Mouse (Mus musculus): ENCODE measurements around the gene Snrpa.

The Snrpa gene

DNA sequence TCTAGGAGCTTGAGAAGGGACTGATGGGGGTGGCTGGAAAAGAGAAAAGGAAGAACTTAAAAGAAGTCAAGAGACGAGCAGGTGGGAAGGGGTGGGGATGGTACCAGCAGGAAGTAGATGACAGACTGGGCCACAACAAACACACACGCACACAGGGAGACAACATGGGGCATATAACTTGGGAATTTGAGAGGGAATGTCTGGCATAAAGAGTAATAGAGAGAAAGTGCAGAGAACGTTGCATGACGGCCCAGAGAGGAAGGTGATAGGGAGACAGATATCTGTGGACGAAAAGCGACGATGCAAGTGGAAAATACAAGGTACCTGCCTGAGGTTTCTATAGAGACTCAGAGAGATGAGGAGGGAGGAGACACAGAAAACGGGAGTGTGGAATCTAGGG lies 30.4 kb downstream of the Snrpa start:
- DNase-seq: peak; percentile 52

DNA sequence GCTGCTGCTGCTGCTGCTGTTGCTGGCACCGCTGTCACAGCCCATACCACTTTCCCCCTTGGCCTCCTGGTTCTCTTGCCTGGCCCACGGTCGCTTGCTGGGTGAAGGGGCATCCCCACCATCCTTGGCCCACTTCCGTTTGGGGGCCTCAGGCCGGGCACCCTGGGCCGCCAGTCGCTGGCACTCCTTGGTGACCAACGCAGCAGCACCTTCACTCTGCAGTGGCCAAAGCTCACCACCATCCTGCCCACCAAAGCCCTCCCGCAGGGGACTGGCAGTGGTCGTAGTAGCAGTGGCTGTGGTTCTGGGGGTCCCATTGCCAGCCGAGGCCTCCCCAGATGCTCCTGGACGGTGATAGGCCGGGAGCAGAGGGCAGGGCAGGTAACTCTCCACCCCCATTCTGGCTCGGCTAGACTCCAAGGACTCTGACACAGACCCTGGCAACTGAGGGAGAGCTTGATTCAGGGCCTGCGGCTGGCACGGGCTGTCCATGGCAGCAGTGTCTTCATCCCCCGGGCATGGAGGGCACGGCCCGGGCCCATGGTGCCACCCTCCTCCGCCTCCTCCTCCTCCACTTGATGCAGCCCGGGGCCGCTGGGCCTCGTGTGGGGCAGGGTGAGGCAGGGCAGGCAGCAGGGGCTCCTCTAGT lies 30.9 kb downstream of the Snrpa start:
- no peak for DNase-seq

DNA sequence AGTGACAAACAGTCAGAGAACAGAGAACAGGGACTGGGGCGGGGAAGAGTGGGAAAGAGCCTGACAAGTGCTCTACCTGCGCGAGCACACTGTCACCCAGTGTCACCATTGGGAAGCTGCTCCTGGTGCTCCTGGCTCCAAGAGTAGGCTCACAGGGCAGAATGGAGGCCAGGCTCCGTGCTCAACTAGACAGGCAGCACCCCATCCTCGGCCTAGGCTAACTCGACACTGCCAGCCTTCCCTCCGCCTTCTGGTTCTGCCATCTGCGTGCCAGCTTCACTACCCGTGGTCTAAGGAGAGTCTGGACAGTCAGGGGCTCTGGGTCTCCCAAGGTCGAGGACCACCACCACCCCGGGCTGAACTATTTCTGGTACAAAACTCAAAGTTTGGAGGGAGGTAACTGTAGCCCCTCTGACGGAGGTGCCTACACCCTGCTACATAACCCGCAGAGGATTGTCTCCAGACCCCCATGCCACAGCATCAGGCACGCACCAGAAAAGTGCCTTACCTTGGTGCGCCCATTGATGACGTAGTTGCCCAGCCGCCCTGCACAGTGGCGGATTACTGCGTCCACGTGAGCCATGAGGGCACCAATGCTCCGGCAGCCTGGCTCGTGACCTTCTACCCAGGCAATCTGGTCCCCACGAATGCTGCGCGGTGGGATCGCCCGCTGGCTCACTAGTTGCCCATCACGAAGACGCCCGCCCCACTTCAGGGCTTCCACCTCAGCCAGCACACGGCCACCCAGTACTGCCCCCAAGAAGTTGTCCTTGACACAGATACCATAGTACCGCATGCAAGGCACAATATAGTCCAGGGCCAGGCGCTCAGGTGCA lies 31.7 kb downstream of the Snrpa start:
- DNase-seq: no peak

DNA sequence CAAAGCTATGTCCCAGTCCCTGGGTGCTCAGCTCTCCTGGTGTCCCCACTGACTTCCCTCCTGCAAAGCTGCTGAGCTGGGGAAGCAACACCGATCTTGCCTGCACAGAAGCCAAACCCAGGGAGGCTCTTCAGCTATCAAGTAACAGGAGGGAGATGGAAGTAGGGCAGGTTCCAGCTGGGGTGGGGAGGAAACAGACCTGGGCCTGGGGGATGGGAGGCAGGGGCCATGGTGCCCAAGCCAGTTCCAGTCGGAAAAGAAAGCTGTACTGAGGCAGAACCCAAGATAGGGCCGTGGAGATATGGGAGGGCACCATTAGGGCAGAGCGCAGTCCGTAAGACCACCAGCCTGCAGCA lies 32.6 kb downstream of the Snrpa start:
- DNase-seq: no peak

DNA sequence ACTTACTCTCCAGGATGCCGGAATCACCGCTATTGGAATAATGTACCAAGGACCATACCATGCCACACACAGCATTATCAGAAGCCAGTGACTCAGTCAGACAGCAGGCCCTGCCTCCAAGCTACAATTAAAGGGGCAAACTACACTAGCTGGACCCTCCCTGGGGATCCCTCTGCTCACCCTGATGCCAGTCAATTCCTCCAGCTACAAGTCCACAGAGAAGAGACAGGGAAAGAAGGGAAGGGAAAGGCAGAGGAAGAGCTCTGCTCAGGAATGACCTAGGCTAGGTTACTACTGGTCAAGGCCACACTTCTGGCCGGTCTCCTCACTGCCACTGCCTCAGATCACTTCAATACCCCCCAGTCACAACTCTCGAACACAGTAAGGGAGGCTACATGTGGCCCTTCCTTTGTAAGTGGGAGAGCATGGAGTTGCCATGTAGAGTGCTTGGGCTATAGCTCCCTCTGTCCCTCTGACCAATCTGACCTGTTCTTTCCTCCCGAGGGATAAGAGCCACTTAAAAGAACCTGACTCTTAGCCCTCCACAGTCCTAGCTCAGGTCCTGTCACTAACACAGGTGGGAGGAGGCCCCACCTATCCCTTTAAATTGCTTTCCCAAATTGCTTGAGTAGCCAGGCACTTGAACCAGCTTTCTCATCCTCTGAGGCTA lies 33.2 kb downstream of the Snrpa start:
- no peak for DNase-seq

DNA sequence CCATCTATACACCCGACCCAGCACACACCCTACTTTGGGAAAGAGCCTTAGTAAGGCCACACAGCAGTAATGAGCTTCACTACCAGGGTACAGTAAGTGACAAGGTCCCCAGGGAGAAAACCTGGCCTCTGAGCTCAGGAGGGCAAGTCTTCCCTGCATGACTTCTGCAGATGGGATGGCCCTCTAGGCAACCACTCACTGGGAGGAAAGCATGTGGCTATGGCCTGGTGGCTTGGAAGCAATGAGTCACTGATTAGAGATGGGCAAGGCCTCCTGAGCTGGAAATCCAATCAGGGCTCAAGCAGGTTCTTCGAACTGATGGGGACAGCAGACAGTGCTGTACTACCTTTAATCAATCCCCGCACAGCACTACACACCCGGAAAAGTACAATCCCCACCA lies 34.3 kb downstream of the Snrpa start:
- no peak for DNase-seq

DNA sequence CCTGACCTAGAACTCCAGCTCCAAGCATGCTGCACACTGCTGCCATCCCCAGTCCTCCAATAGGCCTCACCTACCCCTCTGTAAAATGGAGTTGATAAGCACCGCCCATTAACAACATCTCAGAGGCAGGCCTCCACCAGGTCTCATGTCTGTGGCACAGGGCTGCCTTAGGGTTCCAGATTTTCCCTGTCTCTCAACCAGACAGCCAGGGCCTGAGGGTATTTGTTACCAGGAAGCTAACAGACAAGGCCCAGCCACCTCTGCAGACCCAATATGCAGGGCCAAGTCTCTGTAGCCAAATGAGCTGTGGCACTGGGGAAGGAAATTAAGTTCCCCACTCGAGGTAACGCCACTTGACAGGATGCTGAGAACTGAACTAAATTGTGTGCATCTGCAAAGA lies 35.1 kb downstream of the Snrpa start:
- DNase-seq: no peak

DNA sequence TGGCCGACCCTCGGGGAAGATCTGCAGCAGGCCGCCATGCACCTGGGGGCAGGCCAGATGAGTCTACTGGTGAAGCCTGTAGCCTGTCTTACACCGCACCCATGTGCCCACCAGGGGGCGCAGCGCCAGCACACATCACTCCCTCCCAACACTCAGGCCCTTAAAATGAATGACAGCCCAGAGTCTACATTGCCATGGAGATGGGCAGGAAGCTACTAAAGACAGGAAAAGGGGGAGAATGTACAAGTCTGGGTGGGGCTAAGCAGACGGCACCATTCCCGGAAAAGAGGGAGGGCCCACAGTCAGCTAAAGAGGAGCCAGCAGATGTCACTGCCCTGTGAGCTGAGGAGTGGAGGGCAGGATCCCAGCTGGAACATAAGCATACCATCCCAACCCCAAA lies 36.2 kb downstream of the Snrpa start:
- DNase-seq: peak; percentile 93

DNA sequence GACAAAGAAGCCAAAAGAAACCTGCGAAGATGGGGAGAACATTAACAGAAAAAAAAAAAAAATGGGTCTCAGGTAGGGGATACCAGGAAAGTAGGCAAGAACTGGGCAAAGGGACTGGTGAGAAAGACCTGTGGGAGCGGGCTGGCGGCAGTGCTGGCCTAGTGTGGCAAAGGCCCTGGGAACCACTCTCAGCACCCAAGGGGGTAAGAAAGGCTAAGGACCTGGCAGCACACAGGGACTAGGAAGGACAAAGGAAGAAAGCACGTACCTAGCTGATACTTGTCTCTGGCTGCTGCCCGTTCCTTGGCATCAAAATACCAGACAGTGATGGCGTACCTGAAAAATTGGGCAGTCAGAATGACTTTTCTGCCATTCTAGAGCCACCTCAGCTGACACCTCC lies 36.8 kb downstream of the Snrpa start:
- DNase-seq: no peak

DNA sequence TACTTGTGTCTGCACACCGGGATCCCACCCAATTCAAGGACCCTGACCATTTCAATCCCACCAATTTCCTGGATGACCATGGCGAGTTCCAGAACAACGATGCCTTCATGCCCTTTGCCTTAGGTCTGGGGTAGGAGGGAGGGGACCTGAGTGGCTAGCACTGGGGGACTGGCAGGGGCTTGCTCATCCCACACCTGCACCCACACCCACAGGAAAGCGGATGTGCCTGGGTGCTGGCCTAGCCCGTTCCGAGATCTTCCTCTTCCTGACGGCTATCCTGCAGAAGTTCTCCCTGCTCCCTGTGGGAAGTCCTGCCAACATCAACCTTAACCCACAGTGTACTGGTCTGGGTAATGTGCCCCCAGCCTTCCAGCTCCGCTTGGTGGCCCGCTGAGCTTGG lies 37.9 kb downstream of the Snrpa start:
- no peak for DNase-seq

DNA sequence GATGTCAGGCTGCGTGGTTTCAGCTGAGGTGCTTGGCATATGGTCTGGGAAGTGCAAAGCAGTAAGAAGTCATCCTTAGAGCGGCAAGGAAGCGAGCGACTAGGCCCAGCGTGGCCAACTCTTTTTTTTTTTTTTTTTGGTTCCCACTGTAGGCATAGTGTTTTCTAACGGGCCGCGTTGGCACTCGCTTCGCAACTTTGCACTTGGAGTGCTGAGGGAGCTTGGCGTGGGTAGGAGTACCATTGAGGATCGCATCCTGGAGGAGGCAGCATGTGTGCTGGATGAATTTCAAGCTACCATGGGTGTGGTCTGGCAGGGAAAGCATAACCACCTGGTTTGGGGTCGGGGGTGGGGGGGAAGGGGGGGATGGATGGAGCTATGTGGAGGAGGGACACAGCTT lies 40.1 kb downstream of the Snrpa start:
- DNase-seq: no peak

DNA sequence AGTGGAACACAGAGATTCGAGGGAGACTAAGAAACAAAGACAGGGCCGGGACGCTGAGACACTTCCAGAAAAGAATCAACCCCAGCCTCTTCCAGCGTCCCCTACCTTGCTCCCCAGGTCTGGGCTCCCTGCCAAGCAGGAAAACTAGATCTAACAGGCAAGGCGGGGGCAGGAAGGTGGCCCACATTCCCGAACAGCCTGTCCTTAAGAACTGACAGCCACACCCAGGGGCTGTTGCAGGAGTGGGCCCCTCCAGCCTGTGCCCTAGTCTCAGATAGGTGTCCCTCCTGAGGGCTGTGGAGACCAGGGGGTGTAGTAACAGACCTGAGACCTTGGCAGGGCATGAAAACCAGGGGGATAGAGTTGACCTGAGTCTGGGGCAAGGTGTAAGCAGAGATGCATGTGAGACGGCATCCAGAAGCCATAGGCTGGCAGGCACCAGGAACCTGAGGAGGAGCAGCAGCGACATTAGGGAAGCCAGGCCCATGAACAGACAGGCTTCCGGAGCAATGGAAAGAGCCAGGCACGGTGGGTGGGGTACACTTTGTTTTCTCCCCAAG lies 42.8 kb downstream of the Snrpa start, which contains the start of gene Cyp2t4:
TSS of gene Cyp2t4 (plus strand) at position 510 of the 560 bp plus-strand sequence.
- no peak for DNase-seq
